Mouse (Mus musculus) B cell, adult 67 days (primary cell): Measurements from ENCODE around the gene Barx1. TPM values are rescaled to one million over a fixed set of nuclear protein-coding genes. Genes with fewer than 3 reads are reported as not detected.

ENCODE experiments used
- total RNA-seq, 2 experiments: library from RNA; stranded (reverse); gene quantifications; 4 replicates each; pipeline ENCODE4 v1.2.4; 2023

Barx1 gene
- total RNA-seq = not detected

GRCm38 (mm10) chr13:48662431-48663143 lies at the start of gene Barx1:
Gene Barx1 (plus strand): TSS chr13:48662998.

GRCm38 (mm10) chr13:48625433-48626184 lies 37.2 kb upstream of the Barx1 start, which contains the start of gene Ptpdc1:
Gene Ptpdc1 (minus strand): TSS chr13:48625664.

Other genes with a start within 250 kb of the Barx1 start
- 10 to 100 TPM; 30.3 to 32.8 TPM for gene Zfp169, start 149.5 kb upstream of the Barx1 start, total RNA-seq
- gene A830005F24Rik, start 149.4 kb upstream of the Barx1 start, total RNA-seq = under 1 TPM in 1 of 2 experiments, not detected in 1; 0.73 TPM
- gene Ptpdc1, start 37.3 kb upstream of the Barx1 start, total RNA-seq = 10 to 100 TPM; 11.2 to 12.2 TPM
- gene Phf2, start 208.1 kb downstream of the Barx1 start, total RNA-seq = 10 to 100 TPM; 51.6 to 55.2 TPM